Mouse (Mus musculus) left cerebral cortex, postnatal 25 days (tissue): Measurements from ENCODE around the gene Foxn3. TPM values are rescaled to one million over a fixed set of nuclear protein-coding genes. Genes with fewer than 3 reads are reported as not detected.

ENCODE experiments used
- DNase-seq, 2 experiments: peaks; one replicate each; pipeline ENCODE4 v3.0.0; 2022; ENCODE audit warnings: low spot score in 2 of 2, mixed read lengths in 1 of 2
- intact Hi-C: fragments of 180-260 bp; cut with DNase I; formaldehyde crosslinking; loops from one replicate; pipeline ENCODE4 v1.15.1; 2025
- total RNA-seq, 2 experiments: library from RNA; stranded (reverse); gene quantifications; 2 replicates each; pipeline ENCODE4 v1.2.3; 2021

The Foxn3 gene
- total RNA-seq, 2 experiments from 2014 or later = 49.3 to 52.8 TPM

GRCm38 (mm10) chr12:99174979-99175621 lies 388.3 kb downstream of the Foxn3 start:
- DNase-seq = no peak
- intact Hi-C loops = no loop called here

GRCm38 (mm10) chr12:99172170-99172569 lies 391.2 kb downstream of the Foxn3 start:
- no peak for DNase-seq
- intact Hi-C loops = no loop called here

- intact Hi-C loops = no loop called here
- DNase-seq = peak in 1 of 2 experiments; percentile 47
Observed at GRCm38 (mm10) chr12:99169925-99170324, 393.5 kb downstream of the Foxn3 start.

GRCm38 (mm10) chr12:99166091-99166490 lies 397.3 kb downstream of the Foxn3 start:
- intact Hi-C loops = no loop called here
- no peak for DNase-seq

GRCm38 (mm10) chr12:99163342-99163682 lies 400.1 kb downstream of the Foxn3 start:
- DNase-seq = no peak
- intact Hi-C loops = no loop called here

GRCm38 (mm10) chr12:99162639-99163341 lies 400.6 kb downstream of the Foxn3 start:
- no peak for DNase-seq
- intact Hi-C loops = no loop called here

GRCm38 (mm10) chr12:99162188-99162587 lies 401.2 kb downstream of the Foxn3 start:
- intact Hi-C loops = no loop called here
- DNase-seq = peak in 1 of 2 experiments; percentile 62

- no peak for DNase-seq
- intact Hi-C loops = no loop called here
Observed at GRCm38 (mm10) chr12:99160061-99160460, 403.3 kb downstream of the Foxn3 start.

GRCm38 (mm10) chr12:99155904-99156303 lies 407.5 kb downstream of the Foxn3 start:
- DNase-seq = no peak
- intact Hi-C loops = no loop called here

- intact Hi-C loops = loop anchor here (5.0 kb wide), 1 partner anchor 57 kb away; no protein-coding TSS in a partner anchor
- DNase-seq = no peak
Observed at GRCm38 (mm10) chr12:99154230-99154629, 409.2 kb downstream of the Foxn3 start.

- no peak for DNase-seq
- intact Hi-C loops = loop anchor here (5.0 kb wide), 1 partner anchor 56 kb away; no protein-coding TSS in a partner anchor
Observed at GRCm38 (mm10) chr12:99153664-99154063, 409.7 kb downstream of the Foxn3 start.

- peak in 1 of 2 experiments; percentile 22 for DNase-seq
- intact Hi-C loops = loop anchor here (5.0 kb wide), 1 partner anchor 53 kb away; no protein-coding TSS in a partner anchor
Observed at GRCm38 (mm10) chr12:99150126-99150525, 413.3 kb downstream of the Foxn3 start.

GRCm38 (mm10) chr12:99149193-99149592 lies 414.2 kb downstream of the Foxn3 start:
- intact Hi-C loops = no loop called here
- DNase-seq = no peak
